Mouse (Mus musculus) heart, postnatal 0 days (tissue): Measurements from ENCODE around the gene Nme3. TPM values are rescaled to one million over a fixed set of nuclear protein-coding genes. Genes with fewer than 3 reads are reported as not detected.
A peak's percentile ranks its signal among the peaks of the same experiment; 100 is the strongest.

Source experiments
- ATAC-seq: fragments of 200-750 bp; cut with Nextera tagmentation; 2 replicates; pipeline ENCODE4 v1.8.0; 2017; ENCODE audit warnings: low read depth, moderate number of reproducible peaks, moderate library complexity; ENCODE audit not compliant: insufficient read depth
- DNase-seq: peaks from one replicate; pipeline ENCODE4 v3.0.0-alpha.2; 2016; ENCODE audit warnings: low spot score
- H3K27ac ChIP-seq: fragments of 300-500 bp; sonication (generic); 2 replicates; pipeline ENCODE4 v1.5.1; 2014; ENCODE audit warnings: low read depth, mild to moderate bottlenecking
- H3K27me3 ChIP-seq: fragments of 300-500 bp; sonication (generic); 2 replicates; pipeline ENCODE4 v1.6.1; 2014; ENCODE audit warnings: low read length, mixed read lengths; ENCODE audit not compliant: control insufficient read depth, insufficient read depth
- H3K36me3 ChIP-seq: fragments of 300-500 bp; sonication (generic); replicated peaks from 2 replicates; pipeline ENCODE4 v1.6.1; 2014; ENCODE audit warnings: low read length, mixed read lengths; ENCODE audit not compliant: control insufficient read depth, insufficient read depth
- H3K4me1 ChIP-seq: fragments of 300-500 bp; sonication (generic); 2 replicates; pipeline ENCODE4 v1.6.1; 2014; ENCODE audit warnings: antibody characterized with exemption; ENCODE audit not compliant: control insufficient read depth, insufficient read depth
- H3K4me2 ChIP-seq: fragments of 300-500 bp; sonication (generic); 2 replicates; pipeline ENCODE4 v1.6.1; 2014; ENCODE audit warnings: low read depth, mild to moderate bottlenecking, low read length, moderate library complexity
- H3K4me3 ChIP-seq: fragments of 300-500 bp; sonication (generic); 2 replicates; pipeline ENCODE4 v1.5.1; 2014; ENCODE audit warnings: low read depth, low read length
- H3K9ac ChIP-seq: fragments of 300-500 bp; sonication (generic); replicated peaks from 2 replicates; pipeline ENCODE4 v1.6.1; 2014; ENCODE audit warnings: low read depth, low read length, mixed read lengths
- H3K9me3 ChIP-seq: fragments of 300-500 bp; sonication (generic); replicated peaks from 2 replicates; pipeline ENCODE4 v1.6.1; 2016; ENCODE audit warnings: low read length; ENCODE audit not compliant: control insufficient read depth
- CTCF ChIP-seq: IDR thresholded peaks from 2 replicates; pipeline ENCODE4 v1.5.1; 2016; ENCODE audit warnings: antibody characterized with exemption, control low read depth, low read depth
- EP300 ChIP-seq: IDR thresholded peaks from 2 replicates; pipeline ENCODE4 v1.6.1; 2016; ENCODE audit warnings: antibody characterized with exemption, low read depth
- WGBS: fragments of 180-500 bp; shearing (Covaris S2); extraction: QIAGEN DNeasy Blood & Tissue Kit; methylation state at CpG from one replicate; pipeline ENCODE4 v1.1.7; 2014; 5-methylcytosine and 5-hydroxymethylcytosine counted together
- polyA plus RNA-seq: library from polyadenylated mRNA; unstranded; fragments of >200 nt; fragmentation: Nextera tagmentation; extraction: Ambion mirVana; gene quantifications from 2 replicates; pipeline ENCODE4 v1.2.1, GENCODE M21; 2015
- total RNA-seq: library from RNA; depleted of rRNA; stranded (reverse); fragments of >200 nt; gene quantifications from 2 replicates; pipeline ENCODE4 v1.2.3, GENCODE M21; 2014; ENCODE audit warnings: low replicate concordance

Nme3 gene
- total and polyA plus RNA-seq, 2 experiments from 2014 or later, result 40.8 to 58.4 TPM

DNA sequence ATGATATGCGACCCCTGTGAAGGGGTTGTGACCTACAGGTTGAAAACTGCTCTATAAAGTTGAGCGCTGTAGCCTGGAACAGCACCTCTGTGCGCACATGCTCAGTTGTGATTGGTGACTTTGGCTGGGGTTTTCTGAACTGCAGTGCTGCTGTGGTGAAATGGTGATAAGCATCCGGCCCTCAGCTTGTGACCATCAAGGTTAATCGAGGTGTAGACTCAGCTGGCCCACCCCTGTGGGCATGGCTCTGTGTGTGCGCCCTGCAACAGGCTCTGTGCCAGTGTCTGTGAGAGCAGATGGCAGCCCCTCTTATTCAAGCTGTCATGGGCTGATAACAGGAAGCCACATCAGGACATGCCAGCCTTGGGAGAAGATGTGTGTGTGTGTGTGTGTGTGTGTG is 37.3 kb upstream of the Nme3 start:
- H3K9me3 ChIP-seq, result no peaks in the 10 kb centered on the region
- peaks cover 64% of the 10 kb centered on the region for H3K36me3 ChIP-seq
- H3K9ac ChIP-seq, result no peak overlapping the region
- no peak overlapping the region for H3K4me2 ChIP-seq
- no peak for TF ChIP-seq EP300
- no peak for TF ChIP-seq CTCF
- no peaks in the 10 kb centered on the region for H3K27me3 ChIP-seq
- no peak overlapping the region for H3K27ac ChIP-seq
- H3K4me3 ChIP-seq, result no peak overlapping the region
- H3K4me1 ChIP-seq, result no peaks in the 10 kb centered on the region
- no peak for DNase-seq
- peak; percentile 31; the same call in 1 of the 2 replicates for ATAC-seq
- 67% methylated on average over 6 of the region's 6 CpGs for WGBS

- Histone ChIP-seq H3K27ac (no peak overlapping the region), H3K9me3 (no peaks in the 10 kb centered on the region), H3K9ac (no peak overlapping the region), H3K27me3 (no peaks in the 10 kb centered on the region), H3K36me3 (peaks cover 57% of the 10 kb centered on the region), H3K4me3 (no peak overlapping the region), H3K4me1 (no peaks in the 10 kb centered on the region), H3K4me2 (no peak overlapping the region)
- ATAC-seq (no peak), DNase-seq (no peak)
- no peak for TF ChIP-seq CTCF
- TF ChIP-seq EP300, result no peak
- 89% methylated on average over 8 of the region's 8 CpGs for WGBS
Measured at GRCm38 (mm10) chr17:24860076-24860475, 36.2 kb upstream of the Nme3 start.

DNA sequence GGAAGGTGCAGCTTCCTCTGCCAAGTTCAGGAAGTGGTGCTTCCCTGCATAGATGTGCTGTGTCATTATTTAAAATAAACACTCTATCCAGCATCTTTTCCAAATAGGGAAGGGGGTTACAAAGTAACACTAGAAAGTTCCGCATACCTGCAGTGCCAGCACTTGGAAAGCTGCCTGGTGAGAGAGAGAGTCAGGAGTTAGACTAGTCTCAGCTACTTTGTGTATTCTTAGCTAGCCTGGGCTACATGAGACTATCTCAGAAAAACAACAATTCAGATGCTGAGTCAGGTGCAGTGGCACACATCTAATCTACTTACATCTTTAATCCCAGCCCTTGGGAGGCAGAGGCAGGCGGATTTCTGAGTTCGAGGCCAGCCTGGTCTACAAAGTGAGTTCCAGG is 34.5 kb upstream of the Nme3 start:
- ATAC-seq (no peak), DNase-seq (no peak)
- TF ChIP-seq CTCF (no peak), EP300 (no peak)
- Histone ChIP-seq H3K27ac (no peak overlapping the region), H3K4me3 (no peak overlapping the region), H3K36me3 (peaks cover 51% of the 10 kb centered on the region), H3K9me3 (no peaks in the 10 kb centered on the region), H3K4me1 (no peaks in the 10 kb centered on the region), H3K27me3 (no peaks in the 10 kb centered on the region), H3K9ac (no peak overlapping the region), H3K4me2 (no peak overlapping the region)
- WGBS, result 94% methylated on average over 3 of the region's 3 CpGs

DNA sequence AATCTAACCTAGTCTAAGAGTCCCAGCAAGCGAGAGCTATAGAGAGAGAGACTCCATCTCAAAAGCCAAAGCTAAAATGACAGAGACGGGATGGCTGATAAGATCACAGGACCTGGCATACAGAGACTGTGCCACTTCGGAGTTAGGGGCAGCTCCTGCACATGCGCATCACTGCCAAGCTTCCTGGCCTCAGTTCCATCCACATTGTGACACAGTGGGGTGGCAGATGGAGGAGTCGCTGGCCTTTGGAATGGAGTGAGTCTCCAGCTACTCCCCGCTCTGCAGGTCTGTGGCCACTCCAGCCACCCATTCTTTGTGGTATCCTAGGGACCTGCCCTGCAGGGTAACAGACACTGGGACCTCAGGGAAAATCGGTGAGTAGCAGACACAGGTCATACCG is 30.5 kb upstream of the Nme3 start, which contains the start of gene Igfals:
TSS of gene Igfals (plus strand) at position 222 of the 400 bp plus-strand sequence.
- peaks cover 32% of the 10 kb centered on the region for H3K36me3 ChIP-seq
- DNase-seq (no peak), ATAC-seq (no peak)
- no peak within 1 kb of the TSS for H3K9ac ChIP-seq
- 85% methylated on average over 8 of the region's 8 CpGs for WGBS
- no peak within 1 kb of the TSS for H3K4me3 ChIP-seq
- H3K4me2 ChIP-seq, result no peak within 1 kb of the TSS
- H3K9me3 ChIP-seq, result no peaks in the 10 kb centered on the region
- H3K4me1 ChIP-seq, result no peaks in the 10 kb centered on the region
- TF ChIP-seq CTCF (no peak), EP300 (no peak)
- no peaks in the 10 kb centered on the region for H3K27me3 ChIP-seq
- H3K27ac ChIP-seq, result no peak within 1 kb of the TSS

DNA sequence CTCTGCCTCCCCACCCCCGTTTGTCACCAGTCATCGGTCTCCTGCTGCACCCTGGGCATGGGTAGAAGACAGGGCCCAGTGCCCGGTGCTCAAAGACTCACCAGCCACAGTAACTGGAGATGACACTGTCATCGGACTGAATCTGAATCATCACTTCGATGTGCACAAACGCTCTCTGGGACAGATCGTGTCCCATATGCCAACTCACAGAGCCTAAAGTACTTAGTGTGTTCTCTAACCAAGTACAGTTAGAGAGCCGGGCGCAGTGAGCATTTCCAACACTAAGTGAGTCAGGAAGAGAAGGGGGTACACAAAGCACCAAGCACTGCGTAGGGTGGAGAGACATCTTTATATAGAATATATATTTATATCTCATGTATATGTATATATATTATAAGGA is 28.4 kb upstream of the Nme3 start:
- no peaks in the 10 kb centered on the region for H3K4me1 ChIP-seq
- ATAC-seq (no peak), DNase-seq (no peak)
- WGBS, result 86% methylated on average over 10 of the region's 10 CpGs
- no peaks in the 10 kb centered on the region for H3K27me3 ChIP-seq
- peaks cover 10% of the 10 kb centered on the region for H3K36me3 ChIP-seq
- H3K9ac ChIP-seq, result no peak overlapping the region
- TF ChIP-seq CTCF, result no peak
- no peak for TF ChIP-seq EP300
- no peak overlapping the region for H3K4me2 ChIP-seq
- no peak overlapping the region for H3K27ac ChIP-seq
- H3K4me3 ChIP-seq, result no peak overlapping the region
- no peaks in the 10 kb centered on the region for H3K9me3 ChIP-seq

DNA sequence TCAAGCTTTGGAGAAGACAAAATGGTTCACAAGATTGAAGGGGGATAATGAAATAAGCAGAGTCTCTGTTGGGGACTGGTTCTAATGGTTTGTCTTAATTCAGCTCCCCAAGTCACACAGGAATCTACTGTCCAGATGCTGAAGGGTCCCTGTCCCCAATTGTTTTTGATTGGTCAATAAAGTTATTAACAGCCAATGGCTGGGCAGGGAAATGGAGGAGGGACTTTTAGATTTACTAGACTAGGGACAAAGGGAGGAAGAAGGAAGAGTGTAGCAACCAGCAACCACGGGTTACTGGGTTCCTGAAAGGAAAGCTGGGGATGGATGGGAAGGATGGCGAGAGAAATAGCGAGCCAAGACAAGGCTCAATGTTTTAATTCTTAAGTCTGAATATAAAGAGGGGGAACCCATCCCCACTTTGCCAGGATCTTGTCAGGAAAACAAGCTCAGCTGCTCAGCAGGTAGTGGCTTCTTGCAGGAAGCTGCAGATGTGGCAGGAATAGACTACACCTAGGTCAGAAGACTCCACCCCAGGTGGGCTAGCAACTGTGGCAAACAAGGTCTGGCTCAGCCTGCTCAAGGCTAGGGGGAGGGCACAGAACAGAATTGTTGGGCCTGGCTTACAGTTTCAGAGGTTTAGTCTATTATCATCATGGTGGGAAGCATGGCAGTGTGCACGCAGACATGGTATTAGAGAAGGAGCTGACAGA is 22.4 kb upstream of the Nme3 start:
- Histone ChIP-seq H3K27me3 (no peaks in the 10 kb centered on the region), H3K4me2 (no peak overlapping the region), H3K4me3 (no peak overlapping the region), H3K9ac (no peak overlapping the region), H3K36me3 (no peaks in the 10 kb centered on the region), H3K4me1 (no peaks in the 10 kb centered on the region), H3K9me3 (no peaks in the 10 kb centered on the region), H3K27ac (no peak overlapping the region)
- TF ChIP-seq EP300 (no peak), CTCF (no peak)
- WGBS, result 34% methylated on average over 4 of the region's 4 CpGs
- ATAC-seq (no peak), DNase-seq (no peak)
